Mouse (Mus musculus) hindbrain, embryonic 16.5 days (tissue): ENCODE measurements around the gene Shc1. TPM values are rescaled to one million over a fixed set of nuclear protein-coding genes. Genes with fewer than 3 reads are reported as not detected.
A peak's percentile ranks its signal among the peaks of the same experiment; 100 is the strongest.

Experiments
- ATAC-seq: fragments of 200-750 bp; cut with Nextera tagmentation; 2 replicates; pipeline ENCODE4 v1.8.0; 2017; ENCODE audit warnings: moderate TSS enrichment, moderate library complexity
- H3K27ac ChIP-seq: fragments of 300-500 bp; sonication (generic); 2 replicates; pipeline ENCODE4 v1.5.1; 2014; ENCODE audit warnings: low read depth, mild to moderate bottlenecking, control low read depth, low read length, moderate library complexity
- H3K27me3 ChIP-seq: fragments of 300-500 bp; sonication (generic); replicated peaks from 2 replicates; pipeline ENCODE4 v1.6.1; 2014; ENCODE audit warnings: low read length; ENCODE audit not compliant: control insufficient read depth, insufficient read depth
- H3K36me3 ChIP-seq: fragments of 300-500 bp; sonication (generic); 2 replicates; pipeline ENCODE4 v1.6.1; 2014; ENCODE audit warnings: mild to moderate bottlenecking, low read length, moderate library complexity, mixed read lengths; ENCODE audit not compliant: control insufficient read depth, insufficient read depth
- H3K4me1 ChIP-seq: fragments of 300-500 bp; sonication (generic); 2 replicates; pipeline ENCODE4 v1.6.1; 2014; ENCODE audit warnings: low read depth, low read length; ENCODE audit not compliant: control insufficient read depth, insufficient read depth
- H3K4me2 ChIP-seq: fragments of 300-500 bp; sonication (generic); 2 replicates; pipeline ENCODE4 v1.6.1; 2014; ENCODE audit warnings: mild to moderate bottlenecking, low read length, control low read depth, moderate library complexity
- H3K4me3 ChIP-seq: fragments of 300-500 bp; sonication (generic); 2 replicates; pipeline ENCODE4 v1.5.1; 2014; ENCODE audit warnings: mild to moderate bottlenecking, low read length, control low read depth, moderate library complexity
- H3K9ac ChIP-seq: fragments of 300-500 bp; sonication (generic); 2 replicates; pipeline ENCODE4 v1.6.1; 2014; ENCODE audit warnings: low read depth, mild to moderate bottlenecking, control low read depth, low read length, moderate library complexity
- H3K9me3 ChIP-seq: fragments of 300-500 bp; sonication (generic); 2 replicates; pipeline ENCODE4 v1.6.1; 2014; ENCODE audit warnings: mild to moderate bottlenecking, low read length, moderate library complexity; ENCODE audit not compliant: control insufficient read depth
- WGBS: fragments of 180-500 bp; shearing (Covaris S2); extraction: QIAGEN DNeasy Blood & Tissue Kit; methylation state at CpG from one replicate; pipeline ENCODE4 v1.1.7; 2014; 5-methylcytosine and 5-hydroxymethylcytosine counted together
- polyA plus RNA-seq: library from polyadenylated mRNA; unstranded; fragments of >200 nt; fragmentation: Nextera tagmentation; extraction: Ambion mirVana; gene quantifications from 2 replicates; pipeline ENCODE4 v1.2.1, GENCODE M21; 2015

Gene Shc1
- polyA plus RNA-seq, 1 experiment from 2014 or later, result 16.9 TPM

- Histone ChIP-seq H3K4me2 (no peak overlapping the region), H3K4me3 (no peak overlapping the region), H3K27me3 (no peaks in the 10 kb centered on the region), H3K4me1 (peaks cover 14% of the 10 kb centered on the region), H3K27ac (no peak overlapping the region), H3K9me3 (no peaks in the 10 kb centered on the region), H3K36me3 (peaks cover 12% of the 10 kb centered on the region), H3K9ac (no peak overlapping the region)
- no peak for ATAC-seq
- WGBS, result 81% methylated on average over 11 of the region's 11 CpGs
Observed at GRCm38 (mm10) chr3:89434532-89434931, 16.3 kb downstream of the Shc1 start.

- no peak overlapping the region for H3K27ac ChIP-seq
- H3K4me3 ChIP-seq, result no peak overlapping the region
- peaks cover 14% of the 10 kb centered on the region for H3K4me1 ChIP-seq
- no peaks in the 10 kb centered on the region for H3K27me3 ChIP-seq
- peaks cover 12% of the 10 kb centered on the region for H3K36me3 ChIP-seq
- WGBS, result 72% methylated on average over 7 of the region's 7 CpGs
- H3K4me2 ChIP-seq, result no peak overlapping the region
- H3K9me3 ChIP-seq, result no peaks in the 10 kb centered on the region
- ATAC-seq, result no peak
- no peak overlapping the region for H3K9ac ChIP-seq
Observed at GRCm38 (mm10) chr3:89435041-89435440, 16.8 kb downstream of the Shc1 start.

GRCm38 (mm10) chr3:89436176-89437113, 18.2 kb downstream of the Shc1 start, which contains the start of gene Pbxip1:
Pbxip1 (plus strand) TSS chr3:89436706.
- Histone ChIP-seq H3K4me2 (peak within 1 kb of the TSS; percentile 50), H3K4me1 (peaks cover 7% of the 10 kb centered on the region), H3K27me3 (no peaks in the 10 kb centered on the region), H3K9me3 (no peaks in the 10 kb centered on the region), H3K36me3 (peaks cover 12% of the 10 kb centered on the region), H3K27ac (no peak within 1 kb of the TSS), H3K9ac (peak within 1 kb of the TSS; percentile 39), H3K4me3 (peak within 1 kb of the TSS; percentile 39)
- peak; percentile 58 for ATAC-seq
- WGBS, result 4% methylated on average over 16 of the region's 16 CpGs

- Histone ChIP-seq H3K9ac (no peak overlapping the region), H3K27me3 (no peaks in the 10 kb centered on the region), H3K4me3 (peak overlapping the region; percentile 39), H3K36me3 (peaks cover 12% of the 10 kb centered on the region), H3K27ac (no peak overlapping the region), H3K9me3 (no peaks in the 10 kb centered on the region), H3K4me2 (peak overlapping the region; percentile 50), H3K4me1 (no peaks in the 10 kb centered on the region; the same call in 1 of the 2 replicates)
- ATAC-seq, result no peak
- WGBS, result 25% methylated on average over 5 of the region's 5 CpGs
Observed at GRCm38 (mm10) chr3:89437269-89437668, 19.0 kb downstream of the Shc1 start.

GRCm38 (mm10) chr3:89440691-89441090, 22.4 kb downstream of the Shc1 start:
- Histone ChIP-seq H3K4me1 (no peaks in the 10 kb centered on the region; the same call in 1 of the 2 replicates), H3K9me3 (no peaks in the 10 kb centered on the region), H3K9ac (no peak overlapping the region), H3K27ac (no peak overlapping the region), H3K4me2 (no peak overlapping the region), H3K27me3 (no peaks in the 10 kb centered on the region), H3K4me3 (no peak overlapping the region), H3K36me3 (no peaks in the 10 kb centered on the region)
- WGBS, result 82% methylated on average over 2 of the region's 2 CpGs
- no peak for ATAC-seq

- no peaks in the 10 kb centered on the region for H3K36me3 ChIP-seq
- no peak overlapping the region for H3K4me2 ChIP-seq
- no peak overlapping the region for H3K27ac ChIP-seq
- no peak overlapping the region for H3K9ac ChIP-seq
- peaks cover 2% of the 10 kb centered on the region; the same call in 1 of the 2 replicates for H3K4me1 ChIP-seq
- no peaks in the 10 kb centered on the region for H3K9me3 ChIP-seq
- peak; percentile 32; the same call in 1 of the 2 replicates for ATAC-seq
- H3K4me3 ChIP-seq, result no peak overlapping the region
- 67% methylated on average over 13 of the region's 13 CpGs for WGBS
- no peaks in the 10 kb centered on the region for H3K27me3 ChIP-seq
Observed at GRCm38 (mm10) chr3:89448720-89449537, 30.7 kb downstream of the Shc1 start.

- peak; percentile 67 for ATAC-seq
- Histone ChIP-seq H3K36me3 (no peaks in the 10 kb centered on the region), H3K9me3 (no peaks in the 10 kb centered on the region), H3K4me2 (no peak overlapping the region), H3K9ac (no peak overlapping the region), H3K4me3 (no peak overlapping the region), H3K27ac (no peak overlapping the region), H3K27me3 (no peaks in the 10 kb centered on the region), H3K4me1 (peaks cover 2% of the 10 kb centered on the region; the same call in 1 of the 2 replicates)
- 30% methylated on average over 7 of the region's 7 CpGs for WGBS
Observed at GRCm38 (mm10) chr3:89449541-89449940, 31.3 kb downstream of the Shc1 start.

GRCm38 (mm10) chr3:89451916-89452315, 33.7 kb downstream of the Shc1 start:
- H3K4me2 ChIP-seq, result no peak overlapping the region
- 85% methylated on average over 1 of the region's 1 CpGs for WGBS
- peak overlapping the region; percentile 12; the same call in 1 of the 2 replicates for H3K27ac ChIP-seq
- H3K4me3 ChIP-seq, result no peak overlapping the region
- peak; percentile 44; the same call in 1 of the 2 replicates for ATAC-seq
- no peaks in the 10 kb centered on the region for H3K36me3 ChIP-seq
- H3K27me3 ChIP-seq, result no peaks in the 10 kb centered on the region
- no peaks in the 10 kb centered on the region for H3K9me3 ChIP-seq
- no peak overlapping the region for H3K9ac ChIP-seq
- H3K4me1 ChIP-seq, result peaks cover 2% of the 10 kb centered on the region; the same call in 1 of the 2 replicates
